Mouse (Mus musculus) thymus, postnatal 4 days (tissue): ENCODE data around the gene Lrrfip1.

ENCODE experiments used
- DNase-seq: peaks from one replicate; pipeline ENCODE4 v3.0.0; 2021

The Lrrfip1 gene

DNA sequence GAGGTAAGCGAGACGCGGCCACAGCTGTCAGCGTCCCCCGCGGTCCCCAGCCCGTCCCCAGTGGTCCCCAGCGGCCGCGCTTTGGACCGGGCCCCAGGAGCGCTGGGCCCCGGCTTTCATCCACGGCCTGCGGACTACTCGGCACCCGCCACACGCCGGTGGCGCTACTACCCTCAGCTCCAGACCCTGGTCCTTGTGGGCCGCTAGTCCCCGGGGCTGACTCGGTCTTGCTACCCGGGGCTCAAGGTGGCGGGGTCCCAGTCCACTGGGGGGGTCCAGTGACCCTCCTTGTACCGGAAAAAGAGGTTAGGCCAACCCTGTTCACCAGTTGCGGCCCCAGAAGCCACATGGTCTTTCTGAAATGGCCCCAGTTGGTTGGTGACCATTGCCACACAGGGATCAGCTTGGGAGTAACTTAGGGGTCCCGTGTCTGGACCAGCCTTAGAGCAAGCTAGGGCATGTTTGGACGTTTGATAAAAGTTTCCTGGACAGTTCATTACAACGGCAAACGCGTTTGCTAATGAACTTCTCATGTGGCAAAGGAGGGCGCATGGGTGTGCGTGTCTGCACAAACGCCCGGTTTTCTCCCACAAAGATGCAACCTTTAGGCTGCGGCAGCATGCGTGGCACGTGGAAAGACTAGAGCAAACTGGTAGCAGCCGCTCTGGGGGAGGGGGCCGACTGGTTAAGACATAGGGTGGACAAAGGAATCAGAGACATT lies 514 bp downstream of the Lrrfip1 start:
- DNase-seq = peak; percentile 37

- no peak for DNase-seq
These were observed 1.5 kb downstream of the Lrrfip1 start for GRCm38 (mm10) chr1:90999911-91000601.

- DNase-seq = no peak
These were observed 2.6 kb downstream of the Lrrfip1 start for GRCm38 (mm10) chr1:91001101-91001500.

- no peak for DNase-seq
These were observed 3.5 kb downstream of the Lrrfip1 start for GRCm38 (mm10) chr1:91001871-91002539.

GRCm38 (mm10) chr1:91002641-91003040 lies 4.1 kb downstream of the Lrrfip1 start:
- no peak for DNase-seq

GRCm38 (mm10) chr1:91003522-91004253 lies 5.2 kb downstream of the Lrrfip1 start:
- DNase-seq = no peak

DNA sequence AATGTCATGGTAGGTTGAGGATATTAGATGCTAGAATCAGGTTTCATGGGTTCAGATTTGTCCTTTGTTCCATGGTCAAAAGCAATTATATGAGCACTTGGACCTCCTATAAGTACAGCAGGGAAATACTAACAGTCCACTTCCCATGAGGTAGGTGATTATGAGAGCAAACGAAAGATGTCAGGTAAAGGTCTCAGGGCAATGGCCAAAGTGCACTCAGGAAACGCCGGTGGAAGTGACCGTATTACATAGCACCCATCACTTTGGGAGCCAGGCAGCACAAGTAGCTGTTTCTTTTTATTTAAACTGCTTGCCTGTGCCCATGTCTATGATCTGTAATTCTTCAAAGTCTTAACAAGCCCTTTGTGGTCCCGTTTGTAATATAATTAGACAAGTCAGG lies 7.5 kb downstream of the Lrrfip1 start:
- DNase-seq = no peak

DNA sequence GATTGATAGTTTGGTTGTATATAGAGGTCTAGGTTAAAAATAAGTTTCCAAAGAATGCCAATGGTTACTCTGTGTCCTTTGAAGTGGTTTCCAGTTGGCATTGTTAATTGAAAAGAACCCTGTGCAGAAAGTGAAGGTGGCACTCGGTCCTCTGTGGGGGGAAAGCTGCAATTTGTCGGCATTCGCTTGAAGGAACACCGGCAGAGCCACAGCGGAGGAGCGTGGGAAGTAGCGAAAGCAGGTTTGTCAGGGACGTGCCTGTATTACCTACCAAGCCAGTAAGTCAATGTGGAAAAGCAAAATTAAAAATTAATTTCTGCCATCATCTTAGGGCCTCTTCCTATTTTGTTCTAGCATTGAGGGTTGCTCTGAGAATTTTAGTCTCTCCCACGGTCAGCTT lies 8.2 kb downstream of the Lrrfip1 start:
- no peak for DNase-seq

- DNase-seq = no peak
These were observed 9.7 kb downstream of the Lrrfip1 start for GRCm38 (mm10) chr1:91008147-91008682.

DNA sequence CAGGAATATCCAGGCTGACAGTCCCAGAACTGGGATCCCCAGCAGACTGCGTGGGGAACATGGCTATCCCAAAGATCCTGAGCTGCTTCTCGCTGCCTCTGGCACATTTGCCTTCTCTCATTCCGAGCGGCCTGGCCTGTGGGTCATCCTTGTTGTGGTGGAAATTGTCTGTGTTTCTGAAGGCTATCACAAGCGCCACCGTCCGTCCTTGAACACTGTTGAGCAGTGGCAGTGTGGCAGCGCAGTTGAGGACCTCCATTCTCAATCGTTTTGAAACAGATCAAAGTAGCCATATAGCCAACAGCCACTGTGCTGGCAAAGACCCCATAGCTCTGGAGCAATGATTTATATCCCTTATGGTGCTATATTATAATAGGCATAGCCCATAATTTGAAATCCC lies 10.2 kb downstream of the Lrrfip1 start:
- DNase-seq = no peak

- no peak for DNase-seq
These were observed 10.7 kb downstream of the Lrrfip1 start for GRCm38 (mm10) chr1:91009266-91009665.

- DNase-seq = no peak
These were observed 11.7 kb downstream of the Lrrfip1 start for GRCm38 (mm10) chr1:91010216-91010615.

DNA sequence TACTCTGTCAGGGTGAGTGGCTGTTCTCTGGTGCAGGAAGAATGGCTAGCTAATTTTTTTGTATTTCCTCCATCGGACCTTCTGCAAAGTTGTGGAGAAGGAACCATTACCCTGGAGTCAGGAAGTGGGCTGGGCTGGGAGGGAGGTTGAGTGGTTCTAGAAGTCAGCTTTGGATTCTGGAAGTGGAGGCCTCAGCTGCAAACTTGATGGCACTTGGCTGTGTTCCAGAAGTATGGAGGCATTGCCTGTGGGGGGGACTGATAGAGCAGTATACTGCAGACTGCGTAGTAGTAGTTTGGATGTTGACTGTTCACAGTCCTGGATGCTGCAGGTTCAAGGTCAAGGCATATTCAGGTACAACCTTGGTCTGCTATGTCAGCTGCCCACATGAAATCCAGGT lies 12.2 kb downstream of the Lrrfip1 start:
- DNase-seq = no peak

DNA sequence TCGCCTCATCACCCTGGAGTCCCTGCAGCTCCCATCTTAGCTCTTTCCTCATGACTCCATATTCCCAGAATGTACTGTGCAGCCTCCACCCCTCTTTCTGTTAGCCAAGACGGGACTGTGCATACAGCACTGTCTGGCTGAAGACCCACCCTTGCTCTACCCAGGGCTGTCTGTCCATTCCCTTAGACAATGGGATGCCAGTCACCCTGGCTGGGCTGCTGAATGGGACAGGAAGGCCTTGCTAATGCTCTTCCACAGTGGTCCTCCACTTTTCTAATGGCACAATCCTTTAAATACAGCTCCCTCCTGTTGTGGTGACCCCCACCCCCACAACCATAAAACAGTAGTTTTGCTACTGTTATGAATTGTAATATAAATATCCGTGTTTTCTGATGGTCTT lies 12.8 kb downstream of the Lrrfip1 start:
- no peak for DNase-seq

DNA sequence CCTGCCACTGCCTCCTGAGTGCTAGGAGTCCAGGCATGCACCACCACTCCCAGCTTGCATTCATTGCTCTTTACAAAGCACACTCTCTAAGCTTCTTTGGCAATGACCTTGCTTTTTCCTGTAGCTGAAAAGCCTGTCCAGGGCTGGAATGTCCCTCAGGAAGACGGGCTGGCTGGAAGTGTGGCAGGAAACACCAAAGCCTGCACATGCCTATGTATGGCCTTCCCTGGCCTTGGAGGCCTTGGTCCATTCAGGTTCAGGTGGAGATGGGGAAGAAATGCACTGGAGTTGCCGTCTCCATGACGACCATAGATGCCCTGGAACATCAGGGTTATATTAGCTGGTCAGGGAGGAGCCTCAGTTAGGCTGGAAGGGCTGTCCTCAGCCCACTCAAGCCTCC lies 15.3 kb downstream of the Lrrfip1 start:
- DNase-seq = peak; percentile 3

DNA sequence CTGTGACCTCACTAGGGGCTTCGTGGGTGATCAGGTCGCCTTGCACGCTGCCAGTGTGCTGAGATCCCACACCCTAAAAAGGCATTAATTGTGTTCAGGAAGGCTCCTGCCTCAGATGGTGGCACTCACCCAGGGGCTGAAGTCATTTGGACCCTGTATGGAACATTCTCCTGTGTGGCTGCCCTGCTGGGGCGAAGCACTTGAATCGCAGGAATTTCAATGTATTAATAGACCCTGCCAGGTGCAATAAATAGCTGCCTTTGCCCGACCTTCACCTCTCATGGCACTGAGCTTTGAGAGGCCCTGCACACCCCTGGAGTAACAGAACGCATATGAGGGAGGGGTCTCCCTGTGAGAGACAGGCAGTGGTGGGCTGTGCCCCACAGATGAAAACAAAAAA lies 17.0 kb downstream of the Lrrfip1 start:
- DNase-seq = no peak

DNA sequence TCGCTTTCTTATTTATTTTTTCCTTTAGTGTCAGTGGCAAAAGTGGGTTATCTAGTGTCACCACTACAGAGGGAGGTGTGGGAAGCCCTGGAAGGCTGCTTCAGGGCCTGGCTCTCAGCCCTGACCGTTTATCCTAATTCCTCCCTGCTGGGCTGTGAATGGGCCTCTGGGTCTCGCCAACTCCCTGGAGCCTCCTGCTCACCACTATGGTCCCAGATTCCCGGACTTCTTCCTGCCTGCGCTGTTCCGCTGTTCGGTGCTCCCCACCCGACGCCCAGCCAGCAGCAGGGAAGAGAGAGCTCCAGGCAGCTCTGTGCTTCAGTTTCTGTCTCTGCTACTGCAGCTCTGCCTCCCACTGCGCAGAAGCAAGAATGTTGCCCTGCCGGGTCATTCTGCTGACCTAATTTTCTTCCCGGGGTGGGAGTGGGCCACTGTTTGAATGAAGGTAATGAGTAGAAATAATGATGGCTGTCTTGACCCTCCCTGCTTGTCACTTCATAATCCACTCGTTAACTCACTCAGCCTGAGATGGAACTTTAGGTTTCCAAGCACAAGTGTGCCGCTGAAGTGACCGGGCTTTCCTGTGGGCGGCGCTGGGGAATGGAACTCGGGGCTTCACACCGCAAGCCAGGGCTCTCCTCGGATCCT lies 18.7 kb downstream of the Lrrfip1 start:
- no peak for DNase-seq

DNA sequence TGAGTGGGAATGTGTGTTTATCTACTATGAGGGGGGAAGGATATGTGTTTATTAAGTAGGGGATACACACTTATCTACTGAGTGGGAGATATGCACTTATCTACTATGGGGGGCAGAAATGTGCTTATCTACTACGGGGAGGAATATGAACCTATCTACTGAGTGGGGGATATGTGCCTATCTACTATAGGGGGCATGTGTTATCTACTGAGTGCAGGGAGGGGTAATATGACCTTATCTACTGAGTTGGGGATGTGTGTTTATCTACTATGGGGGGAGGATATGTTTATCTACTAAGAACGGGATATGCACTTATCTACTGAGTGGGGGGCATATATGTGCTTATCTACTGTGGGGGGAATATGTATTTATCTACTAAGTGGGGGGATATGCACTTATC lies 20.8 kb downstream of the Lrrfip1 start:
- no peak for DNase-seq

DNA sequence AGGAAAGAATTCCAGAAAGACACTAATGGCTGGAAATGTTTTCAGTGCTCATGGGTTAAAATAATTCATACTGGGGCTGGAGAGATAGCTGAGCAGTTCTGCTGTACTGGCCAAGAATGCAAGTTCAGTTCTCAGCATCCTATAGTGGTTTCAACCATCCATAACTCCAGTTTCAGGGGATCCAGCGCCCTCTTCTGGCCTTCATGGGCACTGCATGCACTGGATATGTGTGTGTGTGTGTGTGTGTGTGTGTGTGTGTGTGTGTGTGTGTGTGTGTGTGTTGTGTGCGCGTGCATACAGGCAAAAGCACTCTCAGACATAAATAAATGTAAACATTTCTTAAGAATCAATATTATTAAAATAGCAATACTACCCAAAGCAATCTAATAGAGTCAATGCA lies 22.8 kb downstream of the Lrrfip1 start:
- peak; percentile 64 for DNase-seq

- DNase-seq = no peak
These were observed 23.8 kb downstream of the Lrrfip1 start for GRCm38 (mm10) chr1:91022157-91022895.

DNA sequence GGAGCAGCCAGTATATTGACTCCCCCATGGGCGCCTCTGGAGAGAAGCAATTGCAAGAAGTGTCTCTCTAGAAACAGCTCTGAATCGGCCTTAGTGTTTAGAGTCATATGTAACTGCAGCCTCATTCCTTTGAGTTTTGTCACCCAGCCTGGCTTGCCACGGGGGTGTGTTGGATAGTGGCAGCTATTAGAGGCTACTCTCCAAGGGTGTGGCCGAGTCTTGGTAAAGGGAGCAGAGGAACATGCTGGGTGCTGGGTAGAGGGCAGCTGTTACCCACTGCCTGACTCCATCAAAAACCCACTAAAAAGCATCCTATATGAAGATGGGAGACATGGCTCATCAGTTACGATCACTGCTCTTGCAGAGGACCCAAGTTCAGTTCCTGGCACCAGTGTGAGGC lies 24.7 kb downstream of the Lrrfip1 start:
- DNase-seq = no peak

DNA sequence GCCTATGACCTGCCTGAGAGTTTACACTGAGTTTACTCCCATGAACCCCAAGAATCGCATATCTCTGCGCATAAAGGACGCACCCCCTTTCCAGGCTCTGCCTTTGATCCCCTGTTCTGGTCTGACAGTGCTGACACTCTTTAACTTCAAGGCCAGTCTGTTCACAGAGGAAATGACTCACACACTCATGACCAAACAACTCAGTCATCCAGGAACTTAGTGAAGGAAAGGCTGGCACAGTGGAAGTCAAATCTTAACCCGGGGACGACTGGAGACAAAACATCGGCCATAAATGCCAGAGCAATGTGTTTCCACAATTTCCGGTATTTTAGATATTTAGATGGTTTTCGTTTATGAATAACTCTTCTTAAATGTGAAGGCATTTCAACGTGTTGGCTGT lies 25.4 kb downstream of the Lrrfip1 start:
- DNase-seq = no peak
